Mouse (Mus musculus) spleen, embryonic (tissue): ENCODE data around the gene Acvr1b.

ENCODE experiments used
- CTCF ChIA-PET: fragments of 350-600 bp; sonication (Branson Sonifier 250); formaldehyde crosslinking; loops from one replicate; lab custom pipeline; 2022; lab: Charles Lee

The Acvr1b gene

DNA sequence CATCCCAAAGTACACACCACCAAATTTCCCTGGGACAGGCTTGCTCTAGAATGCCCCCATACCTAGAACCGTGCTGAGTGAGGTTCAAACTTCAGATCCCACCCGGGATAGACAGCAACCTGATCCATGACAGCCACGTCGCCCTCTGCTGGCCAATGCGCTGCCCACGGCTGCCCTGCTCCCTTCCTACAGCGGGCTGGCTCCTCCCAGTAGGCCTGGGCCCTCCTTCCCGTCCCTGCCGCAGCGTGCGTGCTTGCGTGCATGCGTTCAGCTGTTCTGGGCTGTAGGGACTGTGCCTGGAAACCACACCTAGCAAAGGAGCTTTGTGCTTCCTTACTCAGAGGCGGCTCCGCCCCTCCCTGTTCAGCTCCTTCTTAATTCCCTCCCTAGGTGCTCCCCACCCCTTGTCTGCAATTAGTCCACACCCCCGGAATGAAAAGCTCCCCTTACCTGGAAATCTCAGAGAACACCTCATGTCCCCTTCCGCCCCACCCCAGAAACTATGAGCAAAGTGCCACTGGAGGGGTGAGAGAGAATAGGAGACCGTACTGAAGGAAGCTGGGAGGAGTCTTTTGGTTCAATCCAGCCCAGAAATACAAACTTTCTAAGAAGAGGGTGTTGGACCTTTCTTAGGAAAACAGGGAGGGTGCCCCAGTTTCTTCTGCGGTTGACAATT, 28.3 kb upstream of the Acvr1b start:
- CTCF ChIA-PET = interaction anchor here (0.6 kb wide), 1 partner anchor 107 kb away, joined by 3 read pairs; no protein-coding TSS in a partner anchor

DNA sequence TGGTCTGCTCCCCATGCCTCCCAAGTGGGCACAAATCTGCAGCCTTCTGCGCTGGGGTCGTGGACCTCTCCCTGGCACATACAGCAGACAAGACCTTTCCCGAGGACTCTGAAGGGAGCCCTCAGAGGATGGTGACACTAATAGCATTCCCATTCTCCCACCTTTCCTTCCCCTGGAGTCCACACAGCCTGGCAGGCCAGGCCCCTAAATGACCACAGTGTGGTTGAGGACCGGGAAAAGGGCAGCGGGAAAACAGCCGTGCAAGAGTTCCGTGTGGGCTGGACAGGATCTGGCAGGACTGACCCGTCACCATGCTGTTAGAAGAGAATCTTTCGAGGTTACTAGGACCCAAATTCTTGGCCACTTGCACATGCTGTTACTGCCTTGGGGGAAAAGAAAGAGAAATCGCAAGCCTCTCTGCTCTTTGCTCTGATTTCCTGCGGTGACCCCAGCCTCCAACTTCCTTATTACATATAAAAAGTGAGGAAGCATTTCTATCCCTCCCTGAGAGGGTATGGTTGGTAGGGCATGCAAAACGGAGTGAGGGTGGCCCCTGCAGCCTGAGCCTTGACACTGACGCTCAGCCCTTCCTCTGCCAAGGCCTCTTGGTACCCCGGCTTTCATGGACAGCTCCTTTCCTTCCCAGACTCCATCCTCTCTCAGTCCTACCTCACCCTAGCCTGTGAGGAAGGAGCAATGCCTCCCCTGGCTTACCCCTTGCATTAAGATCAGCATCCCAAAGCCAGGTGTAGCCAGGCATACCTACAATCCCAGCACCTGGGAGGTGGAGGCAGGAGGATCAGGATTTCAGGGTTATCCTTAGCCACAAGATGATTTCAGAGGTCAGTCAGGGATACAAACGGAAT, 27.5 kb upstream of the Acvr1b start:
- CTCF ChIA-PET = interaction anchor here (0.6 kb wide), 1 partner anchor 106 kb away, joined by 3 read pairs; no protein-coding TSS in a partner anchor

DNA sequence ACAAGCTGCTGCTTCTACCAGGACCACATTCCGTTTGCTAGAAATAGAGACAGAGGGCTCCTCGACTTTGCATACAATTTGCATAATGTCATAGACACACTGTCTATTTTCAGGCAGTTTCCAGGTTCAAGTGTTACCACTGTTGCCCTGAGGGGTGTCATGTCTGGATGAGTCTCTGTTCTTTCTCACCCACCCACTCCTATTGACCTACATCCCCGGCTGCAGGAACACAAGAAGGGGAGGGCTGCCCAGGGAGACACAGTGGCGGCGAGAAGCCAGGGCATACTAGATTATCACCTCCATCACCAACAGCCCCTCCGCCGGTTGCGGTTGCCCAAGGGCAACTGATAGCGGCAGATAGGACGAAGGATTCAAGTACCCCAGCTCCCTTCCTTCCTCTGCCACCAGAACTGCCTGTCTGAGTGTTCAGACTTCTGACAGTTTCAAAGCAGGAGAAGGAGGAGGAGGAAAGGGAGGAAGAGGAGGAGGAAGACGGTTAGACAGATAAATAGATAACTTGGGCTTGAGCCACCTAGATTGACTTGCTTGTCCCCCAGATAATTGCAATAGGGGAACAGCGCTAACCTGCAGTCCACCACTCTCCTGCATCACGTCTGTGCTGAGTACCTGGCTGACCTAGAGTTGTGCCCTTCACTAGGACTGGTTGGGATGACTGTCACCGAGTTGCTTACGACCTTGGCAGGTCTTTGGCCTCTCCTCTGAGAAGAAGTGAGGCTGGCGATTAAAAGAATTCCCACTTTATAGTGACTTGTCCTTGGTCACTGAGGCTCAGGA, 26.6 kb upstream of the Acvr1b start:
- CTCF ChIA-PET = no interaction called here

DNA sequence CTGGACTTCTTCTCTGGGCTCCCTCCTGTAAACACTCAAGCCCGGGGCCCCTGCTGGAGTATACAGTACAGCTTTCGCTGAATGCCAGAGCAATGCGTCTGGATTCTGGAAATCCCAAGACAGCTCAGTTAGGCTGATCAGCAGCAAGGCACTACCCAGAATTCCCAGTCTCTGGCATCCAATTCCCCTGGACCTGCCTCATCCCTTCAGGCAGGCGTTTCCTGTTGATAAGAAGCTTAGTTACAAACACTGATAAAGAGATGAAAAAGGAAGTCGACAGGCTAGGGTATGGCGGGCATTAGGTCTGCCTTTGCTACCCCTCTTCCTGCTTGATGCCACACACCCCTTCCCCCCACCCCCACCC, 26.0 kb upstream of the Acvr1b start:
- CTCF ChIA-PET = interaction anchor here (0.6 kb wide), 1 partner anchor 163 kb away, joined by 5 read pairs; no protein-coding TSS in a partner anchor

DNA sequence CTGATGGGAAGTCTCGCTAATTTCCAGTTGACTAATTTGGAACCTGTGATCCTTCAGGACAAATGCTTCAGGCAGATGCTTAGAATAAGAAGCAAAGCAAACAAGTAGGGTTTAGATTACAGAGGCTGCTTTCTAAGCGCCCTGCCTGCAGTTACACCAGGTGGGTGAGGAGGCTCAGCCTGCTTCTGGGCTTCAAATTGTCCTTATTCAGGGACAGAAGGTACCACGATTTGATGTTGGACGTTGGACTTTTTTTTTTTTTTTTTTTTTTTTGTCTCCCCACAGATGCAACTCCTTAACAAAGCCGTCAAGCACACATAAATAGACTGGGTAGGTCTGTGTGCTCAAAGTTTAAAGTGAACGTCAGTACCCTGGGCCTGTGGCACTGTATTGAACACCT, 25.3 kb upstream of the Acvr1b start:
- CTCF ChIA-PET = interaction anchor here (0.6 kb wide), 1 partner anchor 163 kb away, joined by 5 read pairs; no protein-coding TSS in a partner anchor

DNA sequence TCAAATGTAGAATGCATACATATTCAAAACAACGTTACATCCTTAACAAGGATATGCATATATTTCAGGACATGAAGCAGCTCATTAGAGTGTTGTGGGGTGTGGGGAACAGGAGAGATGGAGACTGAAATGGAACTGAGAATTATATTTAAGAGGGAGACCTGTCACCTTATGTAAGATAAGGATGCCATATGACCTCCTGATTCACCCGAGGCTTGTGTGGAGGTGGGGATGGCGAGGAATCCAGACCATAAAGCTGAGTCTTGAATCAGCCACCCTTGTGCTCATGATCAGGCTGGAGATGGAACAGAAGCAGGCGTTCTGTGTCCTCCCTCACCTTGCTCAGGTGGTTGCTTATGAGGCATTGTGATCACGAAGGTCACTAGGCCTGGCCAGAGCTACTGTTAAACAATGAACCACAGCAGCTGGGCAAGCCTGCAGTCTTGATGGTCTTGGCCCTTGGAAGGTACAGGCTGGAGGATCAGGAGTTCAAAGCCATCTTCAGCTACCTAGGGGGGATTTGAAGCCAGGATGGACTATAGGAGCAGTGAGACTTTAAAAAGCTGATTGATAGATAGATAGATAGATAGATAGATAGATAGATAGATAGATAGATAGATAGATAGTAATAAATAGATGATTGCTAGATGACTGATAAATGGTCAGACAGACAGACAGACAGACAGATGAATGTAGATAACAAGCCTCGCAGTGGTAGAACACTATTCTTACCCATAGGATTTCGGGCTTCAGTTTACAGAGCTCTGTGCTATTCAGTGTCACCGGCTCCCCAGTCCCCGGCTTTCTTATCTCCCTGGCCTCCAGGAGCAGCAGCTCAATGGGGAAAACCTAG, 22.2 kb upstream of the Acvr1b start:
- CTCF ChIA-PET = interaction anchor here (0.5 kb wide), 1 partner anchor 38 kb away, joined by 3 read pairs; no protein-coding TSS in a partner anchor

DNA sequence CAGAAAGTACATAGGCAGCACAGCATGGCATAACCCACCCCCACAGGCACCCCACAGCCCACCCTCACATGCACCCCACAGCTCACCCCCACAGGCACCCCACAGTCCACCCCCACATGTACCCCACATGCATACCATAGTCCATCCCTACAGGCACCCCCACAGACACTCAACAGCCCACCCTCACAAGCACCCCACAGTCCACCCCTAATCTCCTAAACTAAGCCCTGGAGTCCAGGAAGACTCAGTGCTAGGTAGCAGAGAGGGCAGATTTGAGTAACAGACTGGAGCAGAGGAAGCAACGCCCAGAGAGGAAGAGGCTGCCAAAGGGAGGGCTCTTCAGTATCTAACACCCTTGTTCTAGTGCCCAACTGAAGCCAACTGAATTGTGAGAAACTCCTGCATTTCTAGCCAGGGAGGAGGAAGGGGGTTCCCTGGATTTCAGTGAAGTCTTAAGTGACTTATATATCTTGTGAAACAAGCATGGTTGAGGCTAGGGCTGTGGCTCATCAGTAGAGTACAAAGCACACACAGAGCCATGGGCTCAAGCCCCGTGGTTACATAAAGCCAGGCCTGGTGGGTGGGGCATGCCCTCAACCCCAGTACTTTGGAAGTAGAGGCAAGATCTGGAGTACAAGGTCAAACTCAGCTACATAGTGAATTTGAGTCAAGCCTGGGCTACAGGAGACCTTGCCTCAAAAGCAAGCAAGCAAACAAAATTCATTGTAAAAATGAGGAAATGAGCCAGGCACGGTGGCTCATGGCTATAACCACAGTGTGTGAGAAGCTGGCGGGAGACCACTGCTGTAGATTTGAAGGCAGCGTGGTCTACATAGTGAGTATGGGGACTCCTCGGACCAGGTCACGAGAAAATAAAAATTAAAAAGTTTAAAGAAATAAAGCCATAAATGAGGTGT, 18.9 kb upstream of the Acvr1b start:
- CTCF ChIA-PET = no interaction called here

DNA sequence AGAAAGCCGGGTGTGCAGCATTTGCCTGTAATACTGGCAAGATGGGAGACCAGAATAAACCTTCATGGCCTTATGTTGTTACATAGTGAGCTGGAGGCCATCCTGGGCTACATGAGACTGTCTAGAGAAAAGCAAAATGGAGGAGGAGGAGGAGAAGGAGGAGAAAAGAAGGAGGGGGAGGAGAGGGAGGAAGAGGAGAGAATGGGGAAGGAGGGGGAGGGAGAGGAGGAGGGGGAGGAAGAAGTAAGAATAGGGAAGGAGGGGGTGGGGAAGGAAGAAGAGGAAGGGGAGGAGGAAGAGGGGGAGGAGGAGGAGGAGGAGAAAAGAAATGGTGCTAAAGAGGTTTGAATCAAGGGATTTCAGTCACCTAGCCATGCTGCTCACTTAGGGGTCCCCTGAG, 13.7 kb upstream of the Acvr1b start:
- CTCF ChIA-PET = no interaction called here

DNA sequence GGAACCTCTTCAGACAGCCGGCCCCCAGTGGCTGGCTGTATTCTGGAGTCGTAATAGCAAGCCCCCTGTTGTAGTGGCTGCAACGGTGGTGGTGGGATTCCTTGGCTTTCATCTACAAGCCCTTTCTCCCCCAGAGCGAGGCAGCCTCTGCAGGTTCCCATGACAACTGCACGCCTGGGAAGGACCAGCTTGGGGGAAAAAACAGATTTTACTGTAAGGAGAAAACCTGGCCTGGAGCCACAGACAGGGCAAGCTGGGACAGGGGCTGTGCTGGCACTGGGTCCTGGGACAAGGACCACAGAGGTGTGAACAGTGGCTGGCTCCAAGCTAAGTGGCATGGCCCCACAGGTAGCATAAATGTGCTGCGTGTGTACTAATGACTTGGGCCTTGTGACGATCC, 13.3 kb upstream of the Acvr1b start:
- CTCF ChIA-PET = interaction anchor here (0.6 kb wide), 1 partner anchor 67 kb away, joined by 15 read pairs; no protein-coding TSS in a partner anchor

DNA sequence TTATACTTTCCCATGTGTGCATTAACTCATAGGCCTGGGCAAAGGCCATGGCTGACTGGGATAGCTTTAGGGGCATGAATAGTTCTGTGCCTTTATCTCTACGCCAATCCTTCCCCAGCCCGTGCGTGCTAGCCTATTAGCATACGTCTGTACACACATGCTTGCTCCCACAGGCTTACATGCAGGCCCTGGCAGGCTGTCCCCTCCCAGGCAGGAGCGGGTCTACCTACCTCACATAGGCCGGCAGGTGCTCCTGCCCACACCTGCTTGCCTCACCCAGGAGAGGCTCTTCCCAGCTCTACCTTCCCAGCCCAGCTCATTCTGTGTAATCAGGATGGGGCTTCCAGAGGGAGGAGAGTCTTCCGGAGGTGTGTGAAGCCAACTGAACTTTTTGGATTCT, 12.3 kb upstream of the Acvr1b start:
- CTCF ChIA-PET = interaction anchor here (0.6 kb wide), 1 partner anchor 17 kb away, joined by 6 read pairs; no protein-coding TSS in a partner anchor

DNA sequence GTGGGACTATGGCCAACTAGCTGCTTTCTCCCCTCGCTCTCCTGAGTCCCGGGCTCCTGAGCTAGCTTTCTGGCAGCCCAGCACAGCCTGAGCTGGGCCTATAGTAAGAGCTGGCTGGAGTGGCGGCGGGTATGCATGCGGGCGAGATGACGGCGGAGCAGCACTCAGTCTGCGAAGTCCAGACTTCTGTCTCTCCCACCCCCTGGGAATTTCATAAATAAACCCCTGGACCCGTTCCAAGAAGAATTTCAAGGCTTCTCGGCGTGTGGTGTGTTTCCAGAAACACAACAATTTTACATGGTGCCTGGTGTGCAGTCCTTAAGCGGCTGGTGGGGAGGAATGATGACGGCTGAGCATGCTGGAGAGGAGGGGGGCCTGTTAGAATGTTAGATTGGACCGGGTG, 10.8 kb upstream of the Acvr1b start:
- CTCF ChIA-PET = interaction anchor here (0.6 to 0.7 kb wide), 2 partner anchors 14 to 701 kb away, joined by 4 to 10 read pairs; no protein-coding TSS in a partner anchor

DNA sequence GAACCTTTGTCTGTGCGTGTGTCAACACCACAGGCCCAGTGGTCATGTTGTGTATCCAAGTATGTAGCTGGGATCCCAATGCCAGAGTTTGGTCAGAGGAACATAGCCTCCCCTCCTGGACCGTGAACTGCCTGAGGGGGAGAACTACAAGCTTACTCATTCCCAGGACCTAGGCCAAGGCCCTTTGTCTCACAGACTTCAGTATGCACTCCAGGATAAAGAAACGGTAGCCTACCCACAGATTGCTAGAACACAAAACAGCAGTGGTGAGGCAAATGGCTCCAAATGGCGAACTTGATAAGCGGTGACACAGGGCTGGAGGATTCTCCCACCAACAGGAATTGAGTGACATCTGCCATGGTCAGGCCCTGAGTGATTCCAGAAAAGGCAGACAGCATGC, 10.0 kb upstream of the Acvr1b start:
- CTCF ChIA-PET = no interaction called here

DNA sequence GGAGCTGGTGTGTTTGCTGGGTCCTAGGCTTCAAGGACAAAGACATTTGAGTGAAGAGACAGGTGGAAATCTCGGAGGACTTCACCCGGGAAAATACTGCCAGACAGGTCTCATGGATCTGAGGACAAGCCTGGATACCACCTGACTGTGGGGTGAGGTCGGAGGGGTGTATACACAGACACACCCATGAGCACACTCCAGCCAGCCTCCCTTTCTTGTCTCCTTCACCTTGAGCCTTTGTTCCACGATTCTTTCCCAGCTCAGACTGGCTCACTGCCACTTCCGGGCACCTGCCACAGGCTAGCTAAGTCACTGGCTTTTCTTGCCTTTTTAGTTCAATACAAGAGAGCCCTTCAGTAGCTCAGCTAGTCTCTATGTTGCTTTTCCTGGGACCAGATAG, 9.6 kb upstream of the Acvr1b start:
- CTCF ChIA-PET = no interaction called here

DNA sequence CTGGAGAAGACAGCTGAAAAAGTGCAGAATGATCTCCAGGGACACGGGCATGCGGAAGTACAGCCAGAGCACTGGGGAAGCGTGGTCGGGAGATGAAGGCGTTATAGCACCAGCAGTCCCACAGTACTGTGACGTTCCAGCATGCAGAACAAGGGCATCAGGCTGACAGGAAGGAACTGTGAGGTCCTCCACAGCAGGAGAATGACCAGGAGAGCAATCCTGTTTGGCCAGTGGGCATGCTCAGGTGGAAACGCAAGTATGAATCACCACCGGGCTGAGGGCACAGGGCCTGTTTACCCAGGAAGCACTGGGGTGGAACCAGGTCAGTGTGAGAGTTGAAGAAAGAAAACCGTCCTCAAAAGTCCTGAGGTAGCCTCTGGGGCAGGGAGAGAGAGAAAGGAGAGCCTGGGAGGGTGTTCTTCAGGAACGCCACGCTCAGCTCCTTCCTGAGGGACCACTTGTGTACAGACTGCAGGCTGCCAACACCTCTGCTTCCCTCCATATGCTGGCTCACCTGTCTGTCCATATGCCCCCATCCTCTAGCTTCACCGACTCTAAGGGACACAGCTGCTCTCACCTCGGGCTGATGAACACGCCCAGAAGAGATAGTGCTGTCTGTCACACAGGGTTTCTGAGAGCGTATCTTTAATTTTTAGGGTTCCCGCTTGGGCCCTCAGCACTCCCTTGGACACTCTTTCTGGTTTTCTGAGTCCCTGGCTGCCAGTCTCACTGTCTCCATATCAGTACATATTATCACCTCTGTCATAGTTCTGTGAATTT, 8.0 kb upstream of the Acvr1b start:
- CTCF ChIA-PET = no interaction called here

DNA sequence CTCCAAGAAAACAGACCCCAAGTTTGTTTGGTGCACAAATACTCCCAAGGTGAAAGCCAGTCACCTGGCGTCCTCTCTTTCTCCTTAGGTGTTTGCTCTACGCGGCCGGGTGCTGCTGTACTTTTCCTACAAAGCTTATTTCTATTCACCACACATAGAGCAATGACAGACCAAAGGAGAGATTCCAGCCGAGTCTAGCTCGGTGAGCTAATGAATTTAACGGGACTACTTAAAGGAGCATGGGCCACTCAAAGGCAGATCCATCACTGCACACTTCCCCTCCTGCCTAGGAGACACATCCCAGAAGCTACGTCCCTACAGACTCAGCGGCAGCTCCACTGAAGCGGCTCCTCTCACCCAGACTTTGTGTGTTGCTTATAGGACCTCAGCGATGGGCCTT, 6.3 kb upstream of the Acvr1b start:
- CTCF ChIA-PET = no interaction called here

DNA sequence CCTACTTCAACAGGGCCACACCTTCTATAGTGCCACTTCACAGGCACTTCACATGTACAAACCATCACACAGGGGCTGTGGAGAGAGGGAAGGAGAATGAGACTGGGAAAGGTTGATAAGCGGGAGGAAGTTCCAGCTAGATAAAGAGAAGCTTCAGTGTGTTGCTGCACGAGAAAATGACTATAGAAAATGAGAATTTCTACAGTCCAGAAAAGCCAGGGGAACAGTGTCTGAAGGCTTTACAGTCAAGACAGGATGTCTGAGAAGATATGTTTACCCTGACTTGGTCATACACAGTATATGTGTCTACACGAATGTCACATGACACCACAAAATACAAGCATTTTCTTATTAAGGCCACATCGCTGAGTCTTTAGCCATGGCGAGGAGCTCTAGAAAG, 4.0 kb upstream of the Acvr1b start:
- CTCF ChIA-PET = no interaction called here

DNA sequence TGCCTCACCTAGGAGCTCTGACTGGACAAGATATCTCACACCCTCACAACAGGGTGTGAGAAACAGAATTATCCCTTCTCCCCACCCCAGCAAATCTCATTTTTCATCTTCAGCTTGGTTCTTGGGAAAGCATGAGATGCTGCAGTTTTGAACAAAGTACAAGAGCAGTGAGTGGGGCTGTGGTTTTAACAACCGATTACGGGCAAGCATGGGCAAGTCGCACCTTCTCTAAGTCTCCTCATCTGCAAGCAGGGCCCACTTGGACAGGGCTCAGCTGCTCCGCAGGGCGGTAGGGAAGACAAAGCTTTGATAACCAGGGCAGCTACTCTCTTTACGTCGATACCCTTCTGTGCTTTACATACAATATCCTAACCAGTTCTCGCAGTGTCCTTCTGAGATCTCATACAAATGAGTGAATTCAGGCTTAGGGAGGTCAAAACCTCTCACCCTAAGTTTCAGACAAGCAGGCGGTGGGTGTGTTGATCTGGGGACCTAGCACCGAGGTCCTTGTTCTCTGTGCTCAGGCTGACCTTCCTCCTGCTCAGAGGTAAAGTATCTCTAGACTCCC, 3.4 kb upstream of the Acvr1b start:
- CTCF ChIA-PET = no interaction called here

DNA sequence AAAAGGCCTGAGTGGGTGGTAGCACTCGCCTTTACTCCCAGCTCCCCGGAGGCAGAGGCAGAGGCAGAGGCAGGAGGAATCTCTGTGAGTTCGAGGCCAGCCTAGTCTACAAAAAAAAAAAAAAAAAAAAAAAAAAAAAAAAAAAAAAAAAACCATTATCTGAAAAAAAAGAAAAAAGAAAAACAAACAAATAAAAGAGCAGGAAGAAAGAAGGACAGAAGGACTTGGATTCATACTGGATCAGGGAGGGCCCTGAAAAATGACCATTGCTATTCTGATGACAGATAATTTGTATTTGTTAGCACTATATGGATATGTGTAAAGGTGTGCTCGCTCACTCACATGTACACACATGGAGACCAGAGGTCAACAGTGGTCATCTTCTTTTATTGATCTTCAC, 2.6 kb upstream of the Acvr1b start:
- CTCF ChIA-PET = no interaction called here
